Mouse (Mus musculus): ENCODE measurements around the gene Nans.

DNA sequence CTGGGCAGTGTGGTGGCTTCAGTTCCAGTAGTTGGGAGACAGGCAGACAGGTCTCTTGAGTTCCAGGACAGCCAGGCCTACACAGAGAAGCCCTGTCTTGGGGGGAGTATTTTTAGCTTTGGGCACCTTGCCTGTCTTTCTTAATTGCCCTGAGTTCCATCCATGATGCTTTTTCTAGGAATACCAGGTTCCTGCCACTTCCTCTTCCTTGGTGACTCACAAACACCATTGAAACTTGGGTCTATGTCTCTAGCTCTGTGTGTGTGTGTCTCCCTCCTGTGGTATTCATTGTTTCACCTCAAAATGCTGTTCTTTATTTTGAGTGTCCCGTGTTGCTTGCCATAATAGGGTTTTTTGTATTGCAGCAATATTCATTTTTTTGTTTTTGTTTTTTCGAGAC is 30.6 kb upstream of the Nans start:
- TF ChIP-seq CTCF (IDR thresholded peaks at IDR 0.05; ENCODE audit: borderline replicate concordance, control insufficient read depth, extremely low read depth, insufficient read depth, low read length, poor library complexity) (no peak), POLR2A (IDR thresholded peaks at IDR 0.05; ENCODE audit: control insufficient read depth, extremely low read depth, insufficient read depth, low read length, poor library complexity) (no peak)
